Mouse (Mus musculus) T-helper 1 cell (primary cell): ENCODE results near the gene Ccdc114.
"Not testable (repeated sequence)": the region's sequence is repeated elsewhere in the genome, so short reads cannot be mapped to it uniquely, and the experiment has no call there.

ENCODE experiments used
- in situ Hi-C: fragments of 300-600 bp; cut with MboI, MseI; formaldehyde crosslinking; loops from one replicate; pipeline ENCODE4 v1.15.1; 2025; ENCODE audit warnings: high pct_unique_total_duplicates

Gene Ccdc114

GRCm38 (mm10) chr7:45919083-45919671 lies 4.7 kb upstream of the Ccdc114 start:
- in situ Hi-C loops = no loop called here

- in situ Hi-C loops = no loop called here
Measured at GRCm38 (mm10) chr7:45919761-45920160, 4.1 kb upstream of the Ccdc114 start.

GRCm38 (mm10) chr7:45920583-45921241 lies 3.2 kb upstream of the Ccdc114 start:
- in situ Hi-C loops = no loop called here

GRCm38 (mm10) chr7:45921242-45921621 lies 2.6 kb upstream of the Ccdc114 start, which contains the start of gene Emp3:
Gene Emp3 (minus strand): TSS chr7:45921404.
- in situ Hi-C loops = no loop called here

- in situ Hi-C loops = no loop called here
Measured at GRCm38 (mm10) chr7:45921950-45922600, 1.8 kb upstream of the Ccdc114 start.

GRCm38 (mm10) chr7:45922928-45923761 lies 727 bp upstream of the Ccdc114 start:
- in situ Hi-C loops = no loop called here

- in situ Hi-C loops = no loop called here
Measured at GRCm38 (mm10) chr7:45924429-45924816, 551 bp downstream of the Ccdc114 start.

GRCm38 (mm10) chr7:45928626-45929295 lies 4.9 kb downstream of the Ccdc114 start:
- in situ Hi-C loops = no loop called here

GRCm38 (mm10) chr7:45929688-45930087 lies 5.8 kb downstream of the Ccdc114 start:
- in situ Hi-C loops = no loop called here

GRCm38 (mm10) chr7:45933766-45934165 lies 9.9 kb downstream of the Ccdc114 start:
- in situ Hi-C loops = not testable (repeated sequence)

- in situ Hi-C loops = loop anchor here (5.0 kb wide), 1 partner anchor 63 kb away; the partner anchor contains the start of gene Kdelr1
Measured at GRCm38 (mm10) chr7:45935114-45935513, 11.2 kb downstream of the Ccdc114 start.

GRCm38 (mm10) chr7:45939836-45940235 lies 16.0 kb downstream of the Ccdc114 start:
- in situ Hi-C loops = loop anchor here (5.0 kb wide), 3 partner anchors 68 to 208 kb away; partner anchors contain the start of gene Kdelr1

- in situ Hi-C loops = loop anchor here (5.0 kb wide), 2 partner anchors 75 to 210 kb away; no protein-coding TSS in a partner anchor
Measured at GRCm38 (mm10) chr7:45941986-45942385, 18.1 kb downstream of the Ccdc114 start.

- in situ Hi-C loops = loop anchor here (5.0 kb wide), 2 partner anchors 74 to 211 kb away; no protein-coding TSS in a partner anchor
Measured at GRCm38 (mm10) chr7:45943280-45943679, 19.4 kb downstream of the Ccdc114 start.

- in situ Hi-C loops = no loop called here
Measured at GRCm38 (mm10) chr7:45949061-45949460, 25.2 kb downstream of the Ccdc114 start.

- in situ Hi-C loops = no loop called here
Measured at GRCm38 (mm10) chr7:45956611-45957010, 32.7 kb downstream of the Ccdc114 start.

- in situ Hi-C loops = loop anchor here (10.0 kb wide), 1 partner anchor 393 kb away; no protein-coding TSS in a partner anchor
Measured at GRCm38 (mm10) chr7:45971831-45972723, 48.2 kb downstream of the Ccdc114 start.

- in situ Hi-C loops = loop anchor here (10.0 kb wide), 1 partner anchor 392 kb away; no protein-coding TSS in a partner anchor
Measured at GRCm38 (mm10) chr7:45973271-45973687, 49.4 kb downstream of the Ccdc114 start.

GRCm38 (mm10) chr7:45974103-45974502 lies 50.2 kb downstream of the Ccdc114 start:
- in situ Hi-C loops = loop anchor here (10.0 kb wide), 1 partner anchor 391 kb away; no protein-coding TSS in a partner anchor

GRCm38 (mm10) chr7:45974512-45974911 lies 50.6 kb downstream of the Ccdc114 start:
- in situ Hi-C loops = loop anchor here (10.0 kb wide), 1 partner anchor 390 kb away; no protein-coding TSS in a partner anchor
